Mouse (Mus musculus) G1E (cell line): Measurements from ENCODE around the gene Igsf9b.

Source experiments
- CTCF ChIP-seq: IDR thresholded peaks from 2 replicates; pipeline ENCODE4 v1.5.1; 2012; ENCODE audit warnings: low read depth, low read length, inconsistent platforms, mixed read lengths
- GATA1 ChIP-seq: IDR thresholded peaks from 2 replicates; pipeline ENCODE4 v1.6.1; 2012; ENCODE audit warnings: borderline replicate concordance, low read length, inconsistent platforms, mixed read lengths
- GATA2 ChIP-seq: IDR thresholded peaks from 2 replicates; pipeline ENCODE4 v1.6.1; 2012; ENCODE audit warnings: low read depth, low read length, inconsistent platforms, borderline replicate concordance
- POLR2AphosphoS5 ChIP-seq: IDR thresholded peaks from 2 replicates; pipeline ENCODE4 v1.6.1; 2012; ENCODE audit warnings: low read depth, low read length, inconsistent platforms; ENCODE audit not compliant: insufficient replicate concordance
- TAL1 ChIP-seq: conservative IDR thresholded peaks from 2 replicates; pipeline ENCODE4 v1.6.1; 2012; ENCODE audit warnings: low read depth, low read length, inconsistent platforms, mixed read lengths

DNA sequence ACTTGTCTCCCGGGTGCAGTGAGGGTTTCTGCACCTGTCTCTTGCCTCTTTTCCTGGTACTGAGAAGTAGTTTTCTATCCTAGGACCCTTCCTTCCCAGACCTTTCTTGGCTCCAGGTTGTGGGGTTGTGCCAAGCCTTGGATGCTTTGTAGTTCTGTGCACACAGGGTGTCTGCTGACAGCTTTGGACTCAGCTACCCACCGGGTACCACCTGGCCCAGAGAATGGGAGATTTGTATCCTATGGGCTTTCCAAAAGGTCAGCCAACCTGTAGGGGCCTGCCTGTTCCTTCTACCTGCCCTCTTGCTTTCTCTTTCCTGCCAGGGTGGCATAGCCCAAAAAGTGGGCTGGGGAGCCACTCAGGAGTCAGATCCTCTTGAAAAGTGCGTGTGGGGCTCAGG is 6.5 kb downstream of the Igsf9b start:
- TF ChIP-seq CTCF (no peak), GATA2 (no peak), TAL1 (no peak), GATA1 (no peak), POLR2AphosphoS5 (no peak)
